Mouse (Mus musculus): ENCODE measurements around the gene Cog2. TPM values are rescaled to one million over a fixed set of nuclear protein-coding genes. Genes with fewer than 3 reads are reported as not detected.

Cog2 gene
- polyA plus RNA-seq, 1 experiment from 2014 or later, result 30.4 TPM

DNA sequence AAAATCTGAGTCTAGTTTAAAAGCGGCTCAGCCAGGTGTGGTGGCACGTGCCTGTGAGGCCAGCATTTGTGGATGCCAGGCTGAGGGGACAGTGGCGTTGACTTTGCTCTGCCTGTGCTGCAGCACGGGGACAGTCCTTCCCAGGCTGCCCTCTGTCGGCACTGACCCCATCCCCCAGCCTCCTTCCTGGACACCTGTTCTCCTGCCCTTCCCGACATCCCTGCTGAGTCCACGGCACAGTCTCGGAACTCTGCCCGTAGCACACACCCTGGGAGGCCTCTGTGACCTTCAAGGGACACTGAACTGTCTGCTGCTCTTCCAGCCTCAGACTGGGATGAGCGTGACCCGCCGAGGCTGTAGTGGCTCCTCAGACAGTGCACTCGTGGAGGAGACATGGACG is 9.5 kb downstream of the Cog2 start:
- Histone ChIP-seq H3K27me3 (ENCODE audit: insufficient read depth, poor library complexity, severe bottlenecking) (no peaks in the 10 kb centered on the region), H3K27ac (no peak overlapping the region), H3K4me3 (no peak overlapping the region), H3K36me3 (peaks cover 85% of the 10 kb centered on the region), H3K4me1 (peaks cover 10% of the 10 kb centered on the region), H3K9me3 (no peaks in the 10 kb centered on the region)
- no peak for DNase-seq (ENCODE audit: low spot score)
- 84% methylated on average over 14 of the region's 14 CpGs for WGBS

DNA sequence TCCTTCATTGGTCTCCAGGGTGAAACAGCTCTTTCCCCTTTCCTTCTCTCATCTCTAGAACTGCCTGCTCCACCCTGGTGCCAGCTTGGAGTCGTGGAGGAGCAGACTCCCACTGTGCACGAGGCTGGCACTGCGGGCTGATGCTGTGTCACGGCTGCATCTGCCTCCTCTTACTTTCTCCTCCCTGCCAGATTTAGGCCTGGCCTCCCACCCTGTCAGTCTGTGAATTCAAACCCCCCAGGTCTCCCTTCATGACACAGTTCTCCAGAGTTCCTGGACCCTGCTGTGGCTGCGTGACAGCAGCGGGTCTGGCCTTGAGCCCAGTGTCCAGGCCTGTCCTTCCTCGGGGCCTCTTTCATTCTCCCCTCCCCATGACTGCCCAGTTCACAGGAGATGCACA is 10.0 kb downstream of the Cog2 start:
- H3K9me3 ChIP-seq, result no peaks in the 10 kb centered on the region
- no peak overlapping the region for H3K4me3 ChIP-seq
- DNase-seq (ENCODE audit: low spot score), result no peak
- WGBS, result 90% methylated on average over 7 of the region's 7 CpGs
- no peak overlapping the region for H3K27ac ChIP-seq
- peaks cover 87% of the 10 kb centered on the region for H3K36me3 ChIP-seq
- no peaks in the 10 kb centered on the region for H3K27me3 ChIP-seq (ENCODE audit: insufficient read depth, poor library complexity, severe bottlenecking)
- H3K4me1 ChIP-seq, result peaks cover 13% of the 10 kb centered on the region

DNA sequence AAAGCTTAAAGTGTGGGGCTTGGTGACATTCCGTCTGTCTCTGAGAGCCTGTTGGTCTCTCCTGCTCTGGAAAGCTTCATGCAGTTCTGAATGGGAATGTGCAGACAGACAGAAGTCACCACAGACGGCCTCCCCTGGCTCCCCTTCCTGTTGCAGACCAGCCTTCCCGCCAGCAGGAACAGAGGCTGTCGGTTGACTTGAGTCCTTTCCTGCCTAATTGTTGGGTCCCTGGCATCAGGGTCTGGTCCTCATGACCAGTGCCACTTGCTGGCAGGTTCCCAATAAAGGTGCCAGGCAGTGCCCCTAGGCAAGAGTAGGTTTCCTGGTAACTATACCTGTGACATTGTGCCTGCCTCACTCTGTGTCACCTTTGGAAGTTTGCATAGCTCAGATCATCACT is 10.4 kb downstream of the Cog2 start:
- peaks cover 87% of the 10 kb centered on the region for H3K36me3 ChIP-seq
- H3K27me3 ChIP-seq (ENCODE audit: insufficient read depth, poor library complexity, severe bottlenecking), result no peaks in the 10 kb centered on the region
- no peak overlapping the region for H3K4me3 ChIP-seq
- 77% methylated on average over 4 of the region's 4 CpGs for WGBS
- peaks cover 14% of the 10 kb centered on the region for H3K4me1 ChIP-seq
- no peak for DNase-seq (ENCODE audit: low spot score)
- no peak overlapping the region for H3K27ac ChIP-seq
- H3K9me3 ChIP-seq, result no peaks in the 10 kb centered on the region

DNA sequence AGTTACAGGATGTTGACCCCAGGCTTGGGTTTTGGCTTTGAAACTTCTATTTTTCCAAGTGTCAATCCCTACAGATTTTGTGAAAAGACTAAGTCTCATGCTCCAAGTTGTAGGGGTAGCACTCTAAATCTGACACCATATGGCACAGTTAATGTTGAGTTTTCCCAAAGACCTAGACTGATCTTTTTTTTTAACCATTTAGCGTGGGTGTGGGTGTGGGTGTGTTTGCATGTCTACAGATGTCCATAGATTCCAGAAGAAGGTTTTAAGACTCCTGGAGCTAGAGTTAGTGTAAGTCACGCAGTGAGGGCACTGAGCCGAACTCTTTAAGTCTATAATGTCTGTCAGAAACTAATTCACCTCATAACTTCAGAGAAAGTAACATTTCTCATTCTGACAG is 12.1 kb downstream of the Cog2 start:
- 84% methylated on average over 3 of the region's 3 CpGs for WGBS
- H3K36me3 ChIP-seq, result peaks cover 82% of the 10 kb centered on the region

DNA sequence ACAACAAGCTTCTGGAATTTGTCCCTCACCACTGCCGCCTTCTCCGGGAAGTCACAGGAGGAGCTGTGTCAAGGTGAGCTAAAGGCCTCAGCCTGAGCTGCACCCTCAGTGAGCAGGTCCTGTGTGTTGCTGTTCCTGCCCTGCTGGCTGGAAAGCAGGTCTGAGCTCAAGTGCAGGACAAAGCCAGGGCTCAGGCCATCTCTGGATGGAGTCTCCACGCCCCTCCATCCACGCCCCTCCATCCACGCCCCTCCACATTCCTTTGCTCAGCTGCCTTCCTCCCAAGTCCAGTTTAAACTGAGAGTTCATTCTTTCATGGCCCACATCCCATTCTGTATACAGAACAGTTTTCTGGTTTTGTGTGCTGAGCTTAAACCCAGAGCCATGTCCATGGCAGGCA is 14.9 kb downstream of the Cog2 start:
- Histone ChIP-seq H3K27ac (no peak overlapping the region), H3K9me3 (no peaks in the 10 kb centered on the region), H3K36me3 (peaks cover 88% of the 10 kb centered on the region), H3K4me1 (peaks cover 9% of the 10 kb centered on the region), H3K4me3 (no peak overlapping the region), H3K27me3 (ENCODE audit: insufficient read depth, poor library complexity, severe bottlenecking) (no peaks in the 10 kb centered on the region)
- 83% methylated on average over 5 of the region's 5 CpGs for WGBS
- DNase-seq (ENCODE audit: low spot score), result no peak

More for the DNA sequence above, 12.1 kb downstream of the Cog2 start:
- no peaks in the 10 kb centered on the region for H3K9me3 ChIP-seq
- H3K27ac ChIP-seq, result no peak overlapping the region
- H3K4me1 ChIP-seq, result peaks cover 14% of the 10 kb centered on the region
- DNase-seq (ENCODE audit: low spot score), result no peak
- H3K4me3 ChIP-seq, result no peak overlapping the region
- H3K27me3 ChIP-seq (ENCODE audit: insufficient read depth, poor library complexity, severe bottlenecking), result no peaks in the 10 kb centered on the region

DNA sequence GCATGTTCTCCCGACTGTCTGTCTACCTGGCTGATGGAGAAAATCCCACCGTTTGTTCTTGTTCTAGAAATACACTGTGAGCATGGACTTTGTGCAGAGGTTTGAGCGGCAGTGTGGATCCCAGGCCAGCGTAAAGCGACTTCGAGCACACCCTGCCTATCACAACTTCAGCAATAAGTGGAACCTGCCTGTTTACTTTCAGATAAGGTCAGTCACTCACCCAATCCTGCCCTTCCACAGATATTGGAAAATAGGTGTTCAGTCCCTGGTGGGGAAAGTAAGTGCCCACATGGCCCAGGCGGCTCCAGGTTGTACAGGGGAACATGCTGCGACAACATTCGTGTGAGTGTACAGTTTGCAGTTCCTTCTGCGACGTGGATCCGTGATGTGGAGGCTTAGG is 20.3 kb downstream of the Cog2 start:
- H3K4me3 ChIP-seq, result no peak overlapping the region
- 91% methylated on average over 12 of the region's 12 CpGs for WGBS
- no peaks in the 10 kb centered on the region for H3K4me1 ChIP-seq
- no peak overlapping the region for H3K27ac ChIP-seq
- no peak for DNase-seq (ENCODE audit: low spot score)
- no peaks in the 10 kb centered on the region for H3K27me3 ChIP-seq (ENCODE audit: insufficient read depth, poor library complexity, severe bottlenecking)
- no peaks in the 10 kb centered on the region for H3K9me3 ChIP-seq
- H3K36me3 ChIP-seq, result peaks cover 93% of the 10 kb centered on the region

DNA sequence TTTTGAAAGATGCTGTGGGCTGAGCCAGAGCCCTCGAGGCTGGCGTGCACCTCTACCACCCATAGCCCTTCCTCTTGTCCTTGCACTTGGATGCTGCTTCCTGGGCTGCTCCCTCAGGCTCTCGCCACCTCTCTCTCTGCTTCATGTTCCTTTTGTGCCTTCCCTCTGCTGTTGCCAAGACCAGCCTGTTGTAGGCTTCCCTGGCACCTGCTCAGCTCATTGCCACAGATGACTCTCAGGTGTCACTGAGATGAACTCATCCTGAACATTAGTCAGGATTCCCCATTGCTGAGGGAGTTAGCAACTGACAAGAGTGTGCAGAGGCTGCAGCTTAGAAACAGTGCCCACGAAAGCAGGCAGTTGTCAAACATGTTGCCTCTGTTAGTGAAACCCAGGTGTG is 21.4 kb downstream of the Cog2 start:
- H3K36me3 ChIP-seq, result peaks cover 96% of the 10 kb centered on the region
- H3K27ac ChIP-seq, result no peak overlapping the region
- no peak overlapping the region for H3K4me3 ChIP-seq
- H3K9me3 ChIP-seq, result no peaks in the 10 kb centered on the region
- DNase-seq (ENCODE audit: low spot score), result no peak
- no peaks in the 10 kb centered on the region for H3K4me1 ChIP-seq
- H3K27me3 ChIP-seq (ENCODE audit: insufficient read depth, poor library complexity, severe bottlenecking), result no peaks in the 10 kb centered on the region
- 92% methylated on average over 4 of the region's 4 CpGs for whole genome bisulfite sequencing

DNA sequence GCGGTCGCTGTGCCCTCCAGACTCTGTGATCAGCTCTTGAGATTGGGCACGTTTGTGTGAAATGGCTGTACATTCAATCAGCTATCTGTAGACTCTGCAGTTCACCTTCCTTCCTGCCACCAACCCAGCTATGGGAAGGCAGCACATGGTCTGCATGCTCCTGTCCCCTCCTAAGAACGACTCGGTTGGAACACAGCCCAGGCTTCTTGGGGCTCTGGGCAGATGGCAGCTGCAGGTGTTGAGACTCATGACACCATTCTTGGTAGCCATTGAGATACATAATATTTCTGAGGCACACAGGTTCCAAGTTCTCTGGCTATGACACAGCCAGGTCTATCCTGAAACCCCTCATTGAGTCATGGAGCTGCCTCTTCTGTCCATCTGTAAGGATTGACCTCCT is 22.7 kb downstream of the Cog2 start:
- peaks cover 99% of the 10 kb centered on the region for H3K36me3 ChIP-seq
- no peaks in the 10 kb centered on the region for H3K9me3 ChIP-seq
- no peak for DNase-seq (ENCODE audit: low spot score)
- H3K27ac ChIP-seq, result no peak overlapping the region
- H3K4me1 ChIP-seq, result no peaks in the 10 kb centered on the region
- no peaks in the 10 kb centered on the region for H3K27me3 ChIP-seq (ENCODE audit: insufficient read depth, poor library complexity, severe bottlenecking)
- WGBS, result 94% methylated on average over 5 of the region's 5 CpGs
- H3K4me3 ChIP-seq, result no peak overlapping the region

DNA sequence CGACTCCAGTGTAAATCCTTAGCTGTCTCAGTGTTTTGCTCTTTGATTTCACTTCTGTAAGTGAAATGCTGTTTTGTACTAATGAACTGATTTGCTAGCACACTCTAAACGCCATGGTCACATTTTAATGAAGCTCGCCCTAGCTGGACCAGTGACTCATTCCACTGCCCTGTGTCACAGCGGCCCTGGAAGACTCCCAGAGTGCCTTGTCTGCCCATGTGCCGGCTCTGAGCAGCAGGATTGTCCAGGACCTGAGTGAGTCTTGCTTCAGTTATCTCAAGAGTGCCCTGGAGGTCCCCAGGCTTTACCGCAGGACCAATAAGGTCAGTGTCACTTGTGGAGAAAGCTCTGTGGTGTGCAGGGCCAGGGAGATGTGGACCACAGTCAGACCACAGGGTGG is 25.8 kb downstream of the Cog2 start:
- Histone ChIP-seq H3K4me1 (no peaks in the 10 kb centered on the region), H3K36me3 (peaks cover 97% of the 10 kb centered on the region), H3K27me3 (ENCODE audit: insufficient read depth, poor library complexity, severe bottlenecking) (no peaks in the 10 kb centered on the region), H3K4me3 (no peak overlapping the region), H3K9me3 (no peaks in the 10 kb centered on the region), H3K27ac (no peak overlapping the region)
- no peak for DNase-seq (ENCODE audit: low spot score)
- 73% methylated on average over 6 of the region's 6 CpGs for WGBS

DNA sequence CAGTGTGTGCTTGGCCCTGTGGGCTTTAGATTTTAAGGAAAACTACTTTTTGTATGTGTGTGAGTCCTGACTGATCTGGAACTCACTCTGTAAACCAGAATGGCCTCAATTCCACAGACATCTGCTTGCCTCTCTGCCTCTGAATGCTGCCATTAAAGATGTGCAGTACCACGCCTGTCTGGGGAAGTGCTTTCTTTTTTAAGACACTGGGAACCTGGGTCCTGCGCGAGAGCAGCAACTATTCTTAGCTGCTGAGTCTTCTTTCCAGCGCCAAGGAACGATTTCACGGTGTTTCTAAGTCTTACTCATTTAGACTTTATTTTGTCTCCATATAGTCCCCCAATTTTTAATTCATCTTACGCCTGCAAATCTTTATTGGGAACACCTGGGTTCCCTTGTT is 26.2 kb downstream of the Cog2 start:
- Histone ChIP-seq H3K27me3 (ENCODE audit: insufficient read depth, poor library complexity, severe bottlenecking) (no peaks in the 10 kb centered on the region), H3K4me3 (no peak overlapping the region), H3K27ac (no peak overlapping the region), H3K9me3 (no peaks in the 10 kb centered on the region), H3K4me1 (no peaks in the 10 kb centered on the region), H3K36me3 (peaks cover 97% of the 10 kb centered on the region)
- no peak for DNase-seq (ENCODE audit: low spot score)
- WGBS, result 71% methylated on average over 7 of the region's 7 CpGs

DNA sequence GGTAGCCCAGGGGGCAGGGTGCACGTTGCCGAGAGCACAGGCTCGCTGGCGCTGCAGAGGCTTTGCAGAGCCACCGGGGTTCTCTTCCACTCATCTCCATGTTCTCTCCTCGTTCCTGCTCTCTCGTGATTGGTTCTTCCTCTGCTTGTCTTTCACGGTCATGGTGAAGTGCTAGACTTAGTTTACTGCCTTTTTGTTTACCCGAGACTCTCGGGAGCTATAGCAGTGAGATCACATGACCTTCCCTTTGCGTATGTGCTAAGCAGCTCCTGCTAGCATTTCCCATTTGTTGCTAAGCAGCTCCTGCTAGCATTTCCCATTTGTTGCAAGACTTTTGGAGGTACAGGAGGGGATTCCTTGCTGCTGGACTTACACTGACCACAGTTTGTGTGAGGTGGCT is 26.7 kb downstream of the Cog2 start:
- Histone ChIP-seq H3K9me3 (no peaks in the 10 kb centered on the region), H3K36me3 (peaks cover 97% of the 10 kb centered on the region), H3K27me3 (ENCODE audit: insufficient read depth, poor library complexity, severe bottlenecking) (no peaks in the 10 kb centered on the region), H3K27ac (no peak overlapping the region), H3K4me3 (no peak overlapping the region), H3K4me1 (no peaks in the 10 kb centered on the region)
- no peak for DNase-seq (ENCODE audit: low spot score)
- 41% methylated on average over 11 of the region's 11 CpGs for WGBS

DNA sequence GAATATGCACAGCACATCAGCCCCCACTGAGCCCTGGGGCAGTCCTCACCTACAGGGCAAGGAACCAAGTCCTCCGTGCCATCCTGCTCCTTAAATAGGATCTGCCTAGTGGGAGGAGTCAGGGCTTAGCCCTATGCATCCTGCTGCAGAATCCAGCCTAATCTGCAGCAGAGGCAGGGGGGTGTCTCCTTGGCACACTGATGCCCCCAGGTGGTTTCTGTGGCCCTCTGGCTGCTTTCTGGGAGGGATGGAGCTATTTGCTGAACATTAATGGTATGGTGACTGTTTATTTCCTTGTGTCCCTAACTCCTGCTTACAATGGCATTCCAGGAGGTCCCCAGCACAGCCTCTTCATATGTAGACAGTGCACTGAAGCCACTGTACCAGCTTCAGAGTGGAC is 27.6 kb downstream of the Cog2 start:
- Histone ChIP-seq H3K36me3 (peaks cover 95% of the 10 kb centered on the region), H3K4me1 (no peaks in the 10 kb centered on the region), H3K27ac (no peak overlapping the region), H3K27me3 (ENCODE audit: insufficient read depth, poor library complexity, severe bottlenecking) (no peaks in the 10 kb centered on the region), H3K9me3 (no peaks in the 10 kb centered on the region), H3K4me3 (no peak overlapping the region)
- DNase-seq (ENCODE audit: low spot score), result no peak
- 57% methylated on average over 1 of the region's 1 CpGs for WGBS

DNA sequence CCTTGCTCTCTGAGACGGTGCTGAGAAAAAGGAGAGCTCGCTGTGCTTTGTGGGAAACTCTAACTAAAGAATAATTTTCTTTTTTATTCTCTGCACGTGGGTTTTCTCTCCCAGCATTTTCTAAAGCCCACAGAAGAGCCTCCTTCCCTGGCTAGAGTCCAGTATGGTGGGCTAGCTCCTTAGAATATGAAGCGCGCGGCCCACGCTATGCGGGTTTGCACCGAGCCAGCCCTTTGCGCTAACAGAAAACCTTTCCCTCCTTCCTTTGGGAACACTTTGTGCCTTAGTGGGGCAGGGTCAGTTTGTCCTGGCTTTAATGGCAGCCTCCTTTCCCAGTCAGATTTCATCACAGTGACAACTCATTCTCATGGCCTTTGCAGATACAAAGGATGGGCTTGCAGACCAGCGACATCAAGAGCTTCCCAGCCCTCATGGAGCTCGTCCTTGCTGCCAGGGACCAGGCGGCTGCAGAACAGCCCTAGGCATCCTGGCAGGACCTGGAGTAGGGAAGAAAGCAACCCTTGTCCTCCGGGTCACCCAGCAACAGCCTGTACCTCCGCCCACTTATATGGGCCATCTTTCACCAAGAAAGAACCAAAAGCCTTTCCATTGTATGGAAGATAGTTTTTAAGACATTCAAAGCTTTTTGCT is 30.6 kb downstream of the Cog2 start:
- WGBS, result 90% methylated on average over 15 of the region's 15 CpGs
- H3K27me3 ChIP-seq (ENCODE audit: insufficient read depth, poor library complexity, severe bottlenecking), result no peaks in the 10 kb centered on the region

DNA sequence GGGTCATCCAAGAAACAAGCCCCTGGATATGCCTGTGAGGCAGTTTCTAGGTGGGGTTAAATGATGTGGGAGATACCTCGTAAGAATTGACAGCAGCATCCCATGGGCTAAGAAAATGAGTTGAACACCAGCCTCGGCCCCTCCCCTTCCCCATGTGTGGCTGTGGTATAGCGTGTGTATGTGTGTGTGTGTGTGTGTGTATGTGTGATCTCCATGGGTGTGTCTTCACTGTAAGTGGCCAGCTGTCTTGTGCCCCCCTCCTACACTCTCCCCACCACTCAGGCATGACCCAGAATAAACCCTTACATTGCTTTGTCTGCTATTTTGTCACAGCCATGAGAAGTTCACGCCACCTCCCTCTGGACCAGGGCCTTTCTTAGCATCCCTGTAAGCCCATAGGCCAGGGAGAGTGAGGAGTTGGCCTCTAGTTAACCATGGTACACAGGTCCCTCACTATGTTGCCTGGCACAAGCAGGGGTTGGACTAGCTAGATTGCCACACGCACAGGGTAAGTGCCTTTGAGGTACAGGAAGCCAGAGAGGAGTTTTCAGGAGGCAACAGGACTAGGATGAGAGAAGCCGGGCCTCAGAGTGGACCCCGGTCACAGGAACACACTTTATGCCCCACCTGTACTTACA is 34.7 kb downstream of the Cog2 start:
- peaks cover 28% of the 10 kb centered on the region for H3K36me3 ChIP-seq
- H3K27me3 ChIP-seq (ENCODE audit: insufficient read depth, poor library complexity, severe bottlenecking), result 0 out of 2 replicates have a peak, but pooled peaks cover 5% of the 10 kb centered on the region
- no peak overlapping the region for H3K4me3 ChIP-seq
- no peak for DNase-seq (ENCODE audit: low spot score)
- WGBS, result 89% methylated on average over 6 of the region's 7 CpGs
- H3K9me3 ChIP-seq, result no peaks in the 10 kb centered on the region
- peaks cover 29% of the 10 kb centered on the region for H3K4me1 ChIP-seq
- H3K27ac ChIP-seq, result no peak overlapping the region

More for the DNA sequence above, 30.6 kb downstream of the Cog2 start:
- DNase-seq (ENCODE audit: low spot score), result no peak
- H3K36me3 ChIP-seq, result peaks cover 66% of the 10 kb centered on the region
- no peaks in the 10 kb centered on the region for H3K9me3 ChIP-seq
- H3K4me3 ChIP-seq, result no peak overlapping the region
- H3K27ac ChIP-seq, result no peak overlapping the region
- H3K4me1 ChIP-seq, result peaks cover 5% of the 10 kb centered on the region
